Mouse (Mus musculus): ENCODE measurements around the gene Ifi209.
"Not testable (repeated sequence)": the region's sequence is repeated elsewhere in the genome, so short reads cannot be mapped to it uniquely, and the experiment has no call there.

Gene Ifi209

DNA sequence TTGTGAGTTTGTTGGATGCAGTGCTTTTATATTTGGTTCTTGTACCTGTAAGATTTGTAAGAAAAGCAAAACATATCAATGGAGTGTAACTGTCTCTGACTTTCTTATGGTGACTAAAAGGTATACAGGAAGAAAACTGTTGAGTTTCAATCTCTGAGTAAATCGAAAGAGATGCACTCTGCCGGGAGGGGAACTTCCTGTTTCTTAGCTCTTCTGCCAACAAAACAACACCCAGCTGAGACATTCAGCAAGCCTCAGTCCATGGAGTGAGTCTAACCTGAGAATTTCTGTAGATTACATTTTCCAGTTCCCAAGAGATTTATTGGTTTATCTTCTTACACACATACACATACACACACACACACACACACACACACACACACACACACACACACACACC is at the start of gene Ifi209:
Gene Ifi209 (plus strand): TSS at position 296 of the 400 bp plus-strand sequence.
- in situ Hi-C loops (cut with MboI, MseI), result not testable (repeated sequence)

DNA sequence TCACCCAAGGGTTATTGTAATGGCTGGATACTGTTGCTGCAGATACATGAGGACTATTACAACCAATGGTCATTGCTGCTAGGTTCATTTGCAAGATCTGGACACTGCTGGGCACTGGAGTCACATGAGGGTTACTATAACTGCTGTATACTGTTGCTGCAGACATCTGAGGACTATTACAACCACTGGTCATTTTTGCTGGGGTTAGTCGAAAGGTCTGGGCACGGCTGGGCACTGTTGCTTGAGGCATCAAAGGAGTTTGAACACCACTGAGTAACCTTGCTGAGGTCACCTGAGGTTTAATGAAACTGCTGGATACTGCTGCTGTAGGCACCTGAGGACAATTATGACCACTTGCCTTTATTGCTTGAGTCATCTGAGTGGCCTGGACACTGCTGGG is 41.0 kb upstream of the Ifi209 start:
- in situ Hi-C loops (cut with MboI, MseI), result not testable (repeated sequence)

DNA sequence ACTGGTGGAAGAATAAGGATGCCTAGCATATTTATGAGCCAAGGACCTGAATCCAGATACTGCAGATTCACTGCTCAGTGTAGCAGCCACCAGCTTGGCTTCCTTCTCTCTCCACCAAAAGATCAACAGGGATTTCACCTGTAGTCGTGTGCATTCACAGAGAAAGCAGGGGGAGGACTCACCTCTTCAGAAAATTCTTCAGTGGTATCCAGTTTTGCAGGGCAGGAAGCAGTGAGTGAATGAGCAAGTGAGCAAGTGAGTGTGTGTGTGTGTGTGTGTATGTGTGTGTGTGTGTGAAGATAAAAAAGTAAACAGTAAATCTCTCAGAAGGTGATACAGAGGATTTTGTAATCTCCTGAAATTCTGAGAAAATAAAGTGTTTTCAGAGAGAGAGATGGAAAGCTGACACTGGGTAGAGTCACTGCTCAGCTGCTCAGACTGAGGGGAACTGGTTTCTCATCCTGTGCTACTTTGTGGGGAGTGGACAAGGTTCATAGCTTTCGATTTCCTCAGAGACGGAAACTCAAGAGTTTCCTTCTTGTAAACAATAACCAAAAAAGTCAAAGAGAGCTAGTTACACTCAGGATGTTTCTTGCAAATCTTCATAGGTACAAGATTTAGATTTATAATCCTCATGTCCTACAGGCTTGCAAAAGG is 31.8 kb upstream of the Ifi209 start, which contains the start of gene Ifi213:
Gene Ifi213 (minus strand): TSS at position 437 of the 657 bp plus-strand sequence.
- in situ Hi-C loops (cut with MboI, MseI), result not testable (repeated sequence)

DNA sequence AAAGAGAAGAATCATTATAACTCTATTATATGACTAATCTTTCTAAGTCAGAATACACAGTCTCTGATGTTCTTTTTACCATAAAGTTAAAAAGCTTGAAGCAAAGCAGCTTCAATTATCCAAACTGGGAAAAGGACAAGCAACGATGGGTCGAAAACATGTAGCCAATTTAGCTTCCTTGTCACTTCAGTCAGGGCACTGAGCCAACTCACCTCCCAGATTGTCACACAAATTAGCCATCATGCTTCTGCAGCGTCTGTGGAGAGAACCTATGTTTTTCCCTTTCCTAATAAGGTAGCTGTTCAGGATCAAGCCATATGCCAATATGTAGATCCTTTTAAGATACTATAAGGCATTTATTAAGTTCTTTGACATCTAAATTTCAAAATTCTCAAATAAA is 20.4 kb upstream of the Ifi209 start:
- in situ Hi-C loops (cut with MboI, MseI), result loop anchor here in 1 of 2 experiments (5.0 kb wide), 1 partner anchor 57 kb away; no protein-coding TSS in a partner anchor

DNA sequence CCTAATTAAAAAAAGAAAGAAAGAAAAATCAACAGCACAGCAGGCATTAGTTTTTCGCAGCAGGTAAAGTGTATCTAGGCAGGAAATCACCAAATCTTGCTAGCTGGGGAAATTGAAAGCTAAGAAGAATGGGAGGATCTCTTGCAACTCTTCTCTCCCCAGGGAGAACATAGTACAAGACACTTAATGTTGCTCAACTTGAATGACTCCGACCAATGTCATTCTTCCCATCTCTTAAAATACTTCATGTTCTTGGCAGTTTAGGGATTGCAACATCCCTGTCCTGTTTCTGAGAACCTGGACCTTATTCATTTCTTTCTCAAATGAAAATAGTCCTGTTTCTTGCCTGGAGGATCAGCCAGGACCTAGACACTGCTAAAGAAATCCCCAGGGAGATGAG is 8.5 kb upstream of the Ifi209 start:
- in situ Hi-C loops (cut with MboI, MseI), result loop anchor here in 1 of 2 experiments (5.0 to 10.0 kb wide), 2 partner anchors 107 to 410 kb away; partner anchors contain the start of gene Ifi205

DNA sequence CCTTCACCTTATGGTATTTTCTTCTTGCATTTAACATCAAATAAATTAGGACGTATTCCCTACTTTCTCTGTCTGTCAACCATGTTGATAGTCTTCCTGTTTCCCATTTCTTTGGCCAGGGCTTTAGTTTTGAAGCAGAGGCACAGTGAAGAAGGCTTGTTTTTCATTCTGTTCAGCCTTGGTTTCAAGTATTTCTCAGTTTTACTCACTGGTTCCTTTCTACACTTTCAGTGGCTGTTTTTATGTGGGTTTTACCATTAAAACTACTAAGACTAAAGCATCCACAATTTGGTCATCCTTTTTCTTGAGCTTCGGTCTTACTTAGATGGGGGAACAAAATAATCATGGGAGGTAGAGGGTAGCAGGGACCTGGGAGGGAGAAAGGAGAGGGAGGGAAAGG is 6.7 kb upstream of the Ifi209 start:
- in situ Hi-C loops (cut with MboI, MseI), result loop anchor here in 1 of 2 experiments (5.0 to 10.0 kb wide), 2 partner anchors 109 to 408 kb away; partner anchors contain the start of gene Ifi205

DNA sequence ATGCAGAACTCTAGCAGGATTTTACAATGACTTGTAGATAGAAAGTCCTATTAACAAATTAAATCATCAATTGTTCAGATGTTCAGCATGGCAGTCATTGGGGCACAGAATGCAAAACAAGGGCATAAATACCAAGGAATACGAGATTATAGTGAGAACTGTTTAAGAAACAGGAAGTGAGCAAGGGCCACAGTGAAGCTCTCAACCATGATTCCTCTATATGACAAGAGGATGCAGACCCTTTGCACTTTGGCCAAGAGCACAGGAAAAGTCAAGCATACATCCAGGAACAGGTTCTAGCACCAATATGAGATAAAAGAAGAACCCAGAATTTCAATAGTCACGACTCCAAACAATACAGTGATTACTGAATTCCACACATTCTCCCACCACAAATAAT is 4.0 kb upstream of the Ifi209 start:
- in situ Hi-C loops (cut with MboI, MseI), result loop anchor here in 1 of 2 experiments (10.0 kb wide), 1 partner anchor 112 kb away; no protein-coding TSS in a partner anchor

DNA sequence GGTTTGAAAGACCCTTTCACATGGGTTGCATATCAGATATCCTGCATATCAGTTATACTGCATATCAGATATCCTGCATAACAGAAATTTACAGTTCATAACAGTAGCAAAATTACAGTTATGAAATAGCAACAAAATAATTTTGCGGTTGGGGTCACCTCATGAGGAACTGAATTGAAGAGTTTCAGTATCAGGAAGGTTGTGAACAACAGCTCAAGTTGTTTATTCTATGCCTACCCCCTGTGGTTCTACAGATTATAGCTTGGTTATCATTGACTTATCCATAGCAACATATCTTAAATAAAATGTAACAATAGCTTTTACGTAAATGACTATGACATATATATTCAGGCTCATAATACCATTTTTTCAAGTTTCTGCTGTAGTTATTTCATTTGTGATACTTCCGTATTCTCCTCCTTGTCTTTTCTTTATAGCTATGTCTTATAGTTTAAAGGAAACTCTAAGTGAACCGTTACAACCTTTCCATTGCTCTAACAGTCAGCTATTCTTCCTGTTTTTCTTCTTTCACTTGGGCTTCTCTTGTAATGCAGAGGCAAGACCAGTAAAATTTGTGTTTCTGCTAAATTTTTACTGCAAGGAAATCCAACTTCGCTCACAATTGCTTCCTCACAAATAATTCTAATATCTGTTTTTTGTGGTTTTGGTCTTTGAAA is 3.4 kb downstream of the Ifi209 start:
- in situ Hi-C loops (cut with MboI, MseI), result no loop called here

DNA sequence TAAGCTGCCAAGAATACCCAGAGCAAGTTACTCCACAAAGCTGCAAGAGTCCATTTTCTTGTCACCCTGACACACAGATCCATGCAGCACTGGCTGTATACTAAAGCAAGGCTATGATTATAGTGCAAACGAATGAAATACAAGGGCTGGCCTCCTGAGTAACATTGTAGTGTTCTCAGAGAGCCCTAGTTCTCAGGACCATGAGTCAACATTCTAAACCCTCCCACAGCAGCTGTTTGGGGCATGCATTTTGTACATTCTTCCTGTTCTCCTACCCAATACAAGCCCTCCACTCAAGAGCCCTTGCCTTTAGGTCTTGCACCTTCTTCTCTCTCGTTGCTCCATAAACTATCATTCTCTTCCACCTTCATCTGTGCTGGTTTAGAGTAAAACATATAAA is 14.7 kb downstream of the Ifi209 start:
- in situ Hi-C loops (cut with MboI, MseI), result no loop called here

DNA sequence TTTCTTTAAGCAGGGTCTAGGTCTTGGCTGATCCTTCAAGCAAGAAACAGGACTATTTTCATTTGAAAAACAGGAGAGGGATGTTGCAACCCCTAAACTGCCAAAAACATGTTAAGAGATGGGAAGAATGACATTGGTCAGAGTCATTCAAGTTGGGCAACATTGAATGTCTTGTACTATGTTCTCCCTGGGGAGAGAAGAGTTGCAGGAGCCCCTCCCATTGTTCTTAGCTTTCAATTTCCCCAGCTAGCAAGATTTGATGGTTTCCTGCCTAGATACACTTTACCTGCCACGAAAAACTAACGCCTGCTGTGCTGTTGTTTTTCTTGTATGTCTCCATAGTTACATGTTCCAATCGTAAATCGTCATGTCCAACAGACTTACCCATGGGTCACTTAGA is 27.3 kb downstream of the Ifi209 start:
- in situ Hi-C loops (cut with MboI, MseI), result no loop called here

DNA sequence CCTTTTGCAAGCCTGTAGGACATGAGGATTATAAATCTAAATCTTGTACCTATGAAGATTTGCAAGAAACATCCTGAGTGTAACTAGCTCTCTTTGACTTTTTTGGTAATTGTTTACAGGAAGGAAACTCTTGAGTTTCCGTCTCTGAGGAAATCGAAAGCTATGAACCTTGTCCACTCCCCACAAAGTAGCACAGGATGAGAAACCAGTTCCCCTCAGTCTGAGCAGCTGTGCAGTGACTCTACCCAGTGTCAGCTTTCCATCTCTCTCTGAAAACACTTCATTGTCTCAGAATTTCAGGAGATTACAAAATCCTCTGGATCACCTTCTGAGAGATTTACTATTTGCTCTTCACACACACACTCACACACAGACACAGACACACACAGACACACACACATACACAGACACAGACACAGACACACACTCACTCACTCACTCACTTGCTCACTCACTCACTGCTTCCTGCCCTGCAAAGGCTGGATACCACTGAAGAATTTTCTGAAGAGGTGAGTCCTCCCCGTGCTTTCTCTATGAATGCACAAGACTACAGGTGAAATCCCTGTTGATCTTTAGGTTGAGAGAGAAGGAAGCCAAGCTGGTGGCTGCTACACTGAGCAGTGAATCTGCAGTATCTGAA is 42.9 kb downstream of the Ifi209 start, which contains the start of gene Ifi208:
Gene Ifi208 (plus strand): TSS at position 218 of the 640 bp plus-strand sequence.
- in situ Hi-C loops (cut with MboI, MseI), result loop anchor here (5.0 to 10.0 kb wide), 2 partner anchors 181 to 1109 kb away; partner anchors contain the start of gene Ifi206 (in 1 of the 2)

DNA sequence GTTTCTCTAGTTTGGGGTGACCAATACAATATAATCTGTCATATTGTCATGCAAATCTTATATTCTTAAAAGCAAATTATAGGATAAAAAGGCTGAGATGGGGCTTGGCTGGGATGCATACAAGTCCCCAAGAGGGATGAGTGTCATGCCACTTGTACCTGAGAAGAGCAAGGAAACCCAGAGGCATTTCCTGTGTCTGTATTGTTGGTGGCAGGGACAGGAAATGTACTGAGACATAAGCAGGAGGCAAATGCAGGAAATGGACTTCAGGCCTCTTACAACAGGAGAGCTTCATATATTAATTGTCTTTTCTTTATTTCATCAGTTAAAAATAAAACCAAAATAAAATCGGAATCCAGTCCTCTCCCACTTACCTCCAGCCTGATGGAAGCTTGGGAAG is 47.9 kb downstream of the Ifi209 start:
- in situ Hi-C loops (cut with MboI, MseI), result loop anchor here in 1 of 2 experiments (10.0 kb wide), 1 partner anchor 1114 kb away; no protein-coding TSS in a partner anchor

DNA sequence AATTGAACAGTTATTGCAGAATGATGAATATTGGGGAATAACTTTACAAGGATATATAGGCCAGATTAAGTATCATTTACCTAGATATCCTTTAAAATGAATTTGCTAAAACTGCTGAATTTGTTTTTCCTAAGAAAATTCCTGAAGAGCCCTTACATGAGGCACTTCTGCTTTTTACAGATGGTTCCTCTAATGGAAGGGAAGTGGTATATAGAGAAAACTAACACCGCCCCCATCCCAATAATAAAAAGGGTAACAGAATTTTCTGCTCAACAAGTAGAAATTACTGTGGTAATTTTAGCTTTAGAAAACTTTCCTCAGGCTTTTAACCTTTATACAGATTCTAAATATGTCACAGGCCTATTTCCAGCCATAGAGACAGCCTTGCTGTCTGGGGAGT is 63.6 kb downstream of the Ifi209 start:
- in situ Hi-C loops (cut with MboI, MseI), result no loop called here

All from T-helper 17 cell (primary cell).